Mouse (Mus musculus): ENCODE results near the gene Cpm.
"Not testable (repeated sequence)": the region's sequence is repeated elsewhere in the genome, so short reads cannot be mapped to it uniquely, and the experiment has no call there.

Cpm gene

GRCm38 (mm10) chr10:117629169-117629971 lies at the start of gene Cpm:
TSS of gene Cpm (plus strand) at chr10:117629500.
- peak; percentile 79 for DNase-seq (ENCODE audit: low read depth, low spot score)

GRCm38 (mm10) chr10:117579771-117580284 lies 49.5 kb upstream of the Cpm start:
- no peak for DNase-seq (ENCODE audit: low read depth, low spot score)

- no peak for DNase-seq (ENCODE audit: low read depth, low spot score)
Observed at GRCm38 (mm10) chr10:117580405-117580804, 48.9 kb upstream of the Cpm start.

- no peak for DNase-seq (ENCODE audit: low read depth, low spot score)
Observed at GRCm38 (mm10) chr10:117581007-117581752, 48.1 kb upstream of the Cpm start.

- no peak for DNase-seq (ENCODE audit: low read depth, low spot score)
Observed at GRCm38 (mm10) chr10:117581753-117582062, 47.6 kb upstream of the Cpm start.

- no peak for DNase-seq (ENCODE audit: low read depth, low spot score)
Observed at GRCm38 (mm10) chr10:117583155-117584061, 45.9 kb upstream of the Cpm start.

GRCm38 (mm10) chr10:117584102-117584501 lies 45.2 kb upstream of the Cpm start:
- DNase-seq (ENCODE audit: low read depth, low spot score) = no peak

- no peak for DNase-seq (ENCODE audit: low read depth, low spot score)
Observed at GRCm38 (mm10) chr10:117584566-117585515, 44.5 kb upstream of the Cpm start.

- no peak for DNase-seq (ENCODE audit: low read depth, low spot score)
Observed at GRCm38 (mm10) chr10:117585600-117586299, 43.5 kb upstream of the Cpm start.

GRCm38 (mm10) chr10:117586859-117587258 lies 42.4 kb upstream of the Cpm start:
- DNase-seq (ENCODE audit: low read depth, low spot score) = no peak

GRCm38 (mm10) chr10:117587335-117587734 lies 42.0 kb upstream of the Cpm start:
- peak; percentile 54 for DNase-seq (ENCODE audit: low read depth, low spot score)

- DNase-seq (ENCODE audit: low read depth, low spot score) = not testable (repeated sequence)
Observed at GRCm38 (mm10) chr10:117588416-117589143, 40.7 kb upstream of the Cpm start.

GRCm38 (mm10) chr10:117589144-117589940 lies 40.0 kb upstream of the Cpm start:
- DNase-seq (ENCODE audit: low read depth, low spot score) = no peak

GRCm38 (mm10) chr10:117590331-117591301 lies 38.7 kb upstream of the Cpm start:
- DNase-seq (ENCODE audit: low read depth, low spot score) = no peak

- DNase-seq (ENCODE audit: low read depth, low spot score) = no peak
Observed at GRCm38 (mm10) chr10:117591766-117592165, 37.5 kb upstream of the Cpm start.

- DNase-seq (ENCODE audit: low read depth, low spot score) = no peak
Observed at GRCm38 (mm10) chr10:117592306-117593040, 36.8 kb upstream of the Cpm start.
